In genomic region chr12:109090456-109091130, GRCm38 (mm10) we compare ENCODE assay signal across 22 mouse cellular contexts. TPM values are rescaled to one million over a fixed set of nuclear protein-coding genes. Genes with fewer than 3 reads are reported as not detected.
DNase-seq lines count a peak whose midpoint lies in the region; ATAC-seq and TF ChIP-seq lines count a peak whose summit lies in the region.
"Had no signal": no experiment of that assay in that cellular context is flagged by ENCODE, and none has a peak within 500 bp of the region (broad histone marks: within the 10 kb centered on the region; RNA-seq: fewer than 3 reads in every experiment).

No protein-coding gene starts in this region.

- H3K36me3 ChIP-seq in kidney, postnatal 0 days (ENCODE audit: insufficient read depth, low read length) = no peaks in the 10 kb centered on the region
- H3K36me3 ChIP-seq in ES-E14 (ENCODE audit: control insufficient read depth, insufficient read depth, low read length, poor library complexity, severe bottlenecking) = no peaks in the 10 kb centered on the region
- H3K36me3 ChIP-seq: forebrain, embryonic 15.5 days; heart, embryonic 12.5 days; intestine, embryonic 15.5 days; limb, embryonic 10.5 days; liver, embryonic 12.5 days had no signal

- H3K4me1 ChIP-seq in kidney, postnatal 0 days (replicated peaks; ENCODE audit: insufficient read depth, low read length) = no peaks in the 10 kb centered on the region; the same call in 1 of the 2 replicates
- H3K4me1 ChIP-seq in ES-E14 (ENCODE audit: control insufficient read depth in 2 of 2, insufficient read depth in 2 of 2, low read length in 2 of 2, poor library complexity in 1 of 2) = peaks cover 0 to 2% of the 10 kb centered on the region in 2 experiments; a peak in 1 of 4 replicates
- H3K4me1 ChIP-seq: heart, embryonic 12.5 days; intestine, embryonic 15.5 days; limb, embryonic 10.5 days; liver, embryonic 12.5 days had no signal

- H3K4me2 ChIP-seq in kidney, postnatal 0 days (ENCODE audit: low read length) = no peak overlapping the region; the same call in 1 of the 2 replicates
- H3K4me2 ChIP-seq: forebrain, embryonic 15.5 days; heart, embryonic 12.5 days; intestine, embryonic 15.5 days; liver, embryonic 12.5 days; lung, embryonic 14.5 days had no signal

- TF ChIP-seq CTCF in kidney, postnatal 0 days (IDR thresholded peaks at IDR 0.05; ENCODE audit: low read depth) = no peak

- ATAC-seq in kidney, postnatal 0 days (replicated peaks; ENCODE audit: low FRiP score, low read depth) = peak; percentile 70; the same call in 1 of the 2 replicates
- ATAC-seq: forebrain, embryonic 15.5 days; intestine, embryonic 15.5 days; liver, embryonic 12.5 days; midbrain, embryonic 16.5 days had no signal

- H3K9me3 ChIP-seq in kidney, postnatal 0 days (replicated peaks; ENCODE audit: low read length) = no peaks in the 10 kb centered on the region
- no peaks in the 10 kb centered on the region for H3K9me3 ChIP-seq in ES-E14 (ENCODE audit: control insufficient read depth, insufficient read depth, low read depth, low read length)
- H3K9me3 ChIP-seq: forebrain, embryonic 15.5 days; intestine, embryonic 15.5 days; limb, embryonic 10.5 days; liver, embryonic 12.5 days had no signal

- no peak overlapping the region for H3K4me3 ChIP-seq in kidney, postnatal 0 days (replicated peaks; ENCODE audit: low read depth, low read length)
- H3K4me3 ChIP-seq in ES-E14 (ENCODE audit: insufficient read depth in 1 of 2, low read depth in 1 of 2, low read length in 2 of 2, poor library complexity in 1 of 2, severe bottlenecking in 1 of 2) = peak overlapping the region in 1 of 2 experiments; percentile 17; a peak in 1 of 4 replicates
- H3K4me3 ChIP-seq: erythroblast, embryonic 14.5 days; forebrain, embryonic 15.5 days; heart, embryonic 12.5 days; intestine, embryonic 15.5 days; layer of hippocampus, adult 2 months; limb, embryonic 10.5 days; liver, embryonic 12.5 days had no signal

- no peaks in the 10 kb centered on the region for H3K27me3 ChIP-seq in kidney, postnatal 0 days (ENCODE audit: insufficient read depth, low read length)
- H3K27me3 ChIP-seq: forebrain, embryonic 15.5 days; heart, embryonic 12.5 days; intestine, embryonic 15.5 days; liver, embryonic 12.5 days had no signal

- in situ Hi-C loops in ES-E14 (cut with MboI; ENCODE audit: low sequenced_read_pairs in 2 of 2, unreplicated experiment in 2 of 2) = no loop called here

- H3K9ac ChIP-seq in kidney, postnatal 0 days (ENCODE audit: low read depth, low read length) = no peak overlapping the region
- no peak overlapping the region for H3K9ac ChIP-seq in ES-E14 (ENCODE audit: insufficient read depth, low read depth, low read length, poor library complexity, severe bottlenecking)
- H3K9ac ChIP-seq: forebrain, embryonic 15.5 days; heart, embryonic 12.5 days; intestine, embryonic 15.5 days; liver, embryonic 12.5 days; lung, embryonic 14.5 days had no signal

- DNase-seq in cerebellum, adult 9-11 months = peak; percentile 23
- DNase-seq in cerebellum, adult 11 months = no peak
- no peak for DNase-seq in kidney, postnatal 0 days (ENCODE audit: low spot score)
- DNase-seq in kidney, postnatal 36 days = no peak
- DNase-seq in ES-E14 (ENCODE audit: low read depth, low spot score) = no peak
- peak; percentile 17 to 32 for DNase-seq in thymus, postnatal 10 days (ENCODE audit: low spot score in 2 of 2)
- no peak for DNase-seq in urinary bladder, postnatal 14 days (ENCODE audit: low spot score)
- DNase-seq in right cerebral cortex, postnatal 4 days = no peak
- DNase-seq: adrenal gland, postnatal 10 days; heart, postnatal 4 days; lung, embryonic 14.5 days; right cerebral cortex, postnatal 14 days had no signal

- WGBS in kidney, postnatal 0 days = 54% methylated on average over 13 of the region's 13 CpGs

- H3K27ac ChIP-seq in kidney, postnatal 0 days = no peak overlapping the region
- peak overlapping the region; percentile 6; the same call in 1 of the 2 replicates for H3K27ac ChIP-seq in ES-E14 (ENCODE audit: insufficient read depth, low read depth, low read length, poor library complexity, severe bottlenecking)
- H3K27ac ChIP-seq: forebrain, embryonic 15.5 days; intestine, embryonic 15.5 days; layer of hippocampus, adult 2 months; limb, embryonic 10.5 days; liver, embryonic 12.5 days; macrophage had no signal

TF ChIP-seq in ES-E14, 5 proteins besides CTCF, POLR2A, EP300 and RAD21:
- TF ChIP-seq HCFC1 (IDR thresholded peaks at IDR 0.05; ENCODE audit: borderline replicate concordance, insufficient read depth, low read length) = no peak
- TF ChIP-seq ZC3H11A (IDR thresholded peaks at IDR 0.05; ENCODE audit: borderline replicate concordance, low read depth, low read length) = no peak
- TF ChIP-seq MAFK (IDR thresholded peaks at IDR 0.05; ENCODE audit: insufficient read depth, low read depth, low read length) = no peak
- no peak for TF ChIP-seq ZNF384 (IDR thresholded peaks at IDR 0.05; ENCODE audit: low read depth, low read length)
- no peak for TF ChIP-seq CHD2 (IDR thresholded peaks at IDR 0.05; ENCODE audit: low read depth, low read length)

RNA-seq across cellular contexts. Expression of gene Begain, which starts 22.6 kb away (rescaled TPM):
- 3.0 and 3.2 TPM in 2 replicates for polyA plus RNA-seq in kidney, postnatal 0 days (2015; fragmentation: Nextera tagmentation; extraction: Ambion mirVana)
- total RNA-seq in ES-E14 (2012; rRNA removed) = 1.3 and 1.9 TPM in 2 replicates
- total RNA-seq: common myeloid progenitor, adult 5-6 weeks had no signal
- polyA plus RNA-seq: erythroblast, embryonic 14.5 days; macrophage had no signal

Comparison
In these comparisons a context has a peak if more than half of its experiments do, and no peak if none do; other contexts are left out.
1. DNase-seq: peak in cerebellum, adult 9-11 months (single experiment) and thymus, postnatal 10 days (2 of 2); none in cerebellum, adult 11 months (single experiment), kidney, postnatal 0 days (single experiment), kidney, postnatal 36 days (0 of 2), ES-E14 (single experiment), urinary bladder, postnatal 14 days (single experiment) and right cerebral cortex, postnatal 4 days (single experiment).